Mouse (Mus musculus) neutrophil, adult 5-6 weeks (primary cell): ENCODE measurements around the gene Gckr. TPM values are rescaled to one million over a fixed set of nuclear protein-coding genes. Genes with fewer than 3 reads are reported as not detected.

Experiments used
- ATAC-seq: fragments of 151-379, 151-347 bp; 2 replicates; pipeline ENCODE4 v1.8.0; 2017; ENCODE audit warnings: mild to moderate bottlenecking, moderate TSS enrichment; ENCODE audit not compliant: insufficient number of reproducible peaks, poor library complexity, low FRiP score, severe bottlenecking; ENCODE audit errors: extremely low read depth
- total RNA-seq: library from RNA; stranded (forward); fragments of 200-1000 nt; gene quantifications from 2 replicates; pipeline ENCODE4 v1.2.3, GENCODE M21; 2017

The Gckr gene
- total RNA-seq = not detected in 2 replicates

DNA sequence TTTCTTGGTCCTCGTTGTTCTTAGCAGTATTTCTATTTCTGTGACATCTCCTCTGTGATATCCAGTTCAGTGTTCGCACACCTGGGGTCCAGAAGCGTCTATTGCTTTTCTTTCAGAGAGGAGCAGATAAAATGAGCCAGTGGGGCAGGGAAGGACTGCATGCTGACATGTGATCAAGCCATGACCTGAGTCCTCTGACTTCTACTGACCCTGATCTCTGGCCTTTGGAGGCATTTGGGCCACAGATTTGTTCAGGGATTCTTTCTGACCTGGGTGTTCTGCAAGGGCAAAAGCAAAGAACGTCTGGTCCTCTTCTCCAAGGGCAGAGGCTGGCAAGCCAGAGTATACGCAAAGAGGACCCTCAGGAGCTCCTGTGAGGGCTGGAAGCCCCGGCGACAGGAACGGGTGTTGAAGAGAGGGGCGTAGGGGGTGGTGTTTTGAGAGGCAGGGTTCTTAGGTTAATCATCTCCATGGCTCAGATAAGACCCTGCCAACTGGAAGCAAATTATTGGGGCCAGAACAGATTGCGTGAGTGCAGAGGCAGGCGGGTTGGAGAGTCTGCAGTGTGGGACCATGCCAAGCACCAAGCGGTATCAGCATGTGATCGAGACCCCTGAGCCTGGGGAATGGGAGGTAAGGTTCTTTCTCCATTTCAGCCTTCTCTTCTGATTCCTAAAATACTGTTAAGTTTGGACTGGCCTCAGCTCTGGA lies at the start of gene Gckr:
Gckr (plus strand) TSS at position 397 of the 711 bp plus-strand sequence.
- no peak for ATAC-seq

DNA sequence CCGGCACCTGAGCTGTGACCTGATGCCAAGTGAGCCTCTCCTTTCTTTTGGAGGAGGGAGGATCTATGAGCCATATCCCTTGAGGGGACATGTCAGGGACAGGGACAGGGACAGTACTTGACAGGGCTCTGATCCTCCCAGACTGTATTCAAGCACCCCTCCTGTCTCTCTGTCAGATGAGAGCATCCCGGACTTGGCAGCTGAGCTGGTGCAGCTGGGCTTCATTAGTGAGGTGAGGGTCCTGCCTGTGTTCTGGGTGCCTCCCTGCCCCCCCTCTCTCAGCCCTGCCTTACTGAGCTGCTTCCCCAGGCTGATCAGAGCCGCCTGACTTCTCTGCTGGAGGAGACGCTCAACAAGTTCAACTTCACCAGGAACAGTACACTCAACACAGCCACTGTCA lies 46.5 kb upstream of the Gckr start:
- ATAC-seq = no peak

DNA sequence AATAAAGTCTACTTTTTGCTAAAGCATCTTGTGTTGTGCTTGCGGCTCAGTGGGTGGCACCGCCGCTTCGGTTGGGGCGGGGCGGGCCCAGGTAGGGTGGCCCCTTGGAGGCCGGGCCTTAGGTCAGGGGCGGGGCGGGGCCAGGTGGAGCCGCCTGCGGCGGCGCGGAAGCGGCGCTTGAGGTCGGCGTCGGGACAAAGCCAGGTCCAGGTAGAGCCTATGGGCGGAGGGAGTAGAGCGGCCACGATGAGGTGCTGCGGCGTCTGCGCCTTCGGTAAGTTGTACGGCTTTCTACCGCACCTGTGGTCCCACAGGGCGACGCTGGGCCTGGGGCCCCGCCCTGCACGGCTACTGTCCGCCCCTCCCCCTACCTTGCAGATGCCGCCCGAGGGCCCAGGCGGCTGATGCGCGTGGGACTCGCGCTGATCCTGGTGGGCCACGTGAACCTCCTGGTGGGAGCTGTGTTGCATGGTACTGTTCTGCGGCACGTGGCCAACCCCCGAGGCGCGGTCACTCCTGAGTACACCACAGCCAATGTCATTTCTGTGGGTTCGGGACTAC lies 45.6 kb upstream of the Gckr start, which contains the start of gene Krtcap3:
Krtcap3 (plus strand) TSS at position 151 of the 561 bp plus-strand sequence.
- no peak for ATAC-seq

DNA sequence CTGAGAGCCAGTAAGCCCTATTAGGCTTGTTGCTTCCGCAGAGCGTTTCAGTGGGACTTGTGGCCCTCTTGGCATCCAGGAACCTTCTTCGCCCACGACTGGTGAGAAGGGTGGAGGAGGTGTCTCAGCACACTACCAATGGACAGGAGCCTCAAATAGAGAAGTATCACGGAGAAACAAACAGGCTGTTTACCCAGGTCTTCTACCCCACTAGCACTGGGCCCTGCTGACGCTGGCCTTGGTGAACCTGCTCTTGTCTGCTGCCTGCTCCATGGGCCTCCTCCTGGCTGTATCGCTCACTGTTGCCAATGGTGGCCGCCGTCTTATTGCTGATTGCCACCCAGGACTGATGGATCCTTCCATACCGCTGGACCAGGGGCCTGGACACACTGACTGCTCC lies 45.1 kb upstream of the Gckr start:
- no peak for ATAC-seq

GRCm38 (mm10) chr5:31252795-31253545 lies 44.3 kb upstream of the Gckr start:
- no peak for ATAC-seq

DNA sequence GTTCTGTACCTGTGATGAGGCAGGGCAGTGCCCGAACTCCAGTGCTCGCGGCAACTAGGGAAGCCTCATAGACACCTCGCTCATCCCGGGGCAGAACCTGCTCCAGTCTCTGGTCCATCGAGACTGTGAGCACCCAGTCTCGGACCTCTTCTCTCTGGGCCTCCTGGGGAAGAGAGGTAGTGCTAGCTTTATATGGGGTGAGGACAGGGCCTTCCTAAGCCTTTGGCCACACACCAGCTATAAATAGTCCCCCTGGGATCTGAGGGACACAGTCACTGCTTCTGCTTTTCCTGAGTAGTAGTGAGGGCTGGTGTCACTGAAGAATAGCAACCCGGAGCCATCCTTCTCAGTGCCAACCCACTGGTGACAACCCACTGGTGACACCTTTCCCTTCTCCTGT lies 43.4 kb upstream of the Gckr start:
- no peak for ATAC-seq

GRCm38 (mm10) chr5:31254452-31254851 lies 42.8 kb upstream of the Gckr start:
- no peak for ATAC-seq

DNA sequence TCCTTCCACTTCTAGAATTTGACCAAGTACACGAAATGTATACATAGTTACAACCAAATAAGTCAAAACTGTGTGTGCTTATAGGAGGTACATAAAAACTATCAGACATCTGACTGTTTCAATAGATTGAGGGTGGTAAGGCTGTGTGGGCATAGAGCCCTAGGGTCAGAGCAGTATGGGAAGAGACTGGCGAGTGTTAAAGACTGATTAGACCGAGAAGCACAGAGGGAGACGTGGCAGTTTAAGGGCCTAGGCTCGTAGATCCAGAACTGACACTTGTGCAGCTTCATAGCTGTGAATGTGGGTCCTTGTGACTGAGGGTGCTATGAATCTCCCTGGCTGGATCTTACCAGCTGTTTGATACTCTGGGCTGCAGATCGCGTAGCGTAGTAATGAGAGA lies 42.3 kb upstream of the Gckr start:
- no peak for ATAC-seq

- no peak for ATAC-seq
Observed at GRCm38 (mm10) chr5:31255381-31255780, 41.9 kb upstream of the Gckr start.

GRCm38 (mm10) chr5:31255971-31256370 lies 41.3 kb upstream of the Gckr start:
- no peak for ATAC-seq

DNA sequence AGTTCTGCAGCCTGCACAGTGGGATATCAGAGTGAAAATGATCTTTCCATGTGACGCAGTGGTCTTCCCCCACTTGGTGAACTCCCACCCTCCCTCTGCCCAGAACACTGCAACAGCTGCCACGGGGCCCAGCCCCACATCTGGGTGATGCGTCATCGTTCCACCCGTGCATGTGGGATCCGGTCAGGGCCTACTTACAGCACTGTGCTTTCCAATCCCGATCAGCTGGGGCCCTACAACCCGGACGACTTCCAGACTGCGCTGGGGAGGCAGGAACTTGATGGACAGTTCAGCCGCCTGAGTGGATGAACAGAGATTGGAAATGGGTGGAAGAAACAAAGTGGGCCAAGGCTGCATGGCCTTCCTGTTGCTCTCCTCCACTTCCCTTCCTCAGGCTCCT lies 39.6 kb upstream of the Gckr start:
- ATAC-seq = no peak

- ATAC-seq = no peak
Observed at GRCm38 (mm10) chr5:31266101-31266500, 31.1 kb upstream of the Gckr start.

DNA sequence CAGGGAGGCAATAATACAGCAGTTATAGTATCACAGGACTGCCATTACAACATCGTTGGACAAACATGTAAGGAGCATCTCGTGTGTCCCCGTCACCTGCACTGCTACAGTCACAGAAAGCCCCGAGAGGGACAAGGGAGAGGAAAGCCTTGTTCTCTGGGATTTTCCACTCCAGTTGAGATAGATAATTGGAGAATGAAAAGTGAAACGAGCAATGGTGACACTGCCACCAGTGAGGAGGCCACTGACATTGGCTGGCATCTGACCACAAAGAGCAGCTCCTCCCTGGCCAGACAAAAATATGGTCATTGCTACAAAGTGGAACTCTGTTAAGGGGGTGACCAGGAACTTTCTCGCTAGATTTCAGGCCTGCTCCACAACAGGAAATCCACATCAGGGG lies 29.6 kb upstream of the Gckr start:
- ATAC-seq = no peak

- no peak for ATAC-seq
Observed at GRCm38 (mm10) chr5:31273018-31273417, 24.2 kb upstream of the Gckr start.

- no peak for ATAC-seq
Observed at GRCm38 (mm10) chr5:31279245-31279988, 17.8 kb upstream of the Gckr start.

DNA sequence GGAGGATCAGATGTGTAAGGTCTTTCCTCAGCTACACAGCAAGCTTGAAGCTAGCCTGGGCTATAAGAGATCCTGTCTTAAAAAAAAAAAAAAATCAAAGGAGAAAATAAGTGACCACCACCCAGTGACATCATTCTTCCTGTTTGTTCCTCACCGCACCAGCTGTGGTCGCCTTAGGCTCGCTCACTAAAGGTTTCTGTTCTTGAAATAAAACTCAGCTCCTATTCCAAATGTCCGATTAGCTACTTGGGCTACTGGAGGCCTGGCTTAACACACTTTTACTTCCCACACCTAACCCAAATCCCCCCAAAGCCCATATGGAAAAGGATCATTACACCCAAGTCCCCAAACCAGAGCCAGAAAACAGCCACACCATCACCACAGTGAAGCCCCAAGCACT lies 9.0 kb upstream of the Gckr start:
- ATAC-seq = 0 out of 2 replicates have a peak, but pooled peaks have one; percentile 13

DNA sequence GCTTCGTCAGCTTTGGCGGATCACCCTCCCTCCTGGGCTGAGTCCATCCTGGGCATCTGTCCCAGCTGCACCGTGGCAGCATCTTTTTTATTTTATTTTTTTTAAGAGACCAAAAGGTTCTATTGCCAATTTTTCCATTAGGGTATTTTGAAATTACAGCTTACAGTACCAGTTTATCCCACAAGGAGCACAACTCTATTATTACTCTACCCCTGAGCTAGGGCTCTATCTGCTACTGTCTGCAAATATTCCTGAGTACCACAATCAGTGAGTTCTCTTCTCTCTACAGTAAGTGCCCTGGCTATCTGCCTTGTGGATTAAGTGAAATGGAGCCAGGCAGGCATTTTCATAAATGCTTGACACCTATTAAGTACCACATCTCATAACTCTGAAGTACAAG lies 8.6 kb upstream of the Gckr start:
- ATAC-seq = no peak

DNA sequence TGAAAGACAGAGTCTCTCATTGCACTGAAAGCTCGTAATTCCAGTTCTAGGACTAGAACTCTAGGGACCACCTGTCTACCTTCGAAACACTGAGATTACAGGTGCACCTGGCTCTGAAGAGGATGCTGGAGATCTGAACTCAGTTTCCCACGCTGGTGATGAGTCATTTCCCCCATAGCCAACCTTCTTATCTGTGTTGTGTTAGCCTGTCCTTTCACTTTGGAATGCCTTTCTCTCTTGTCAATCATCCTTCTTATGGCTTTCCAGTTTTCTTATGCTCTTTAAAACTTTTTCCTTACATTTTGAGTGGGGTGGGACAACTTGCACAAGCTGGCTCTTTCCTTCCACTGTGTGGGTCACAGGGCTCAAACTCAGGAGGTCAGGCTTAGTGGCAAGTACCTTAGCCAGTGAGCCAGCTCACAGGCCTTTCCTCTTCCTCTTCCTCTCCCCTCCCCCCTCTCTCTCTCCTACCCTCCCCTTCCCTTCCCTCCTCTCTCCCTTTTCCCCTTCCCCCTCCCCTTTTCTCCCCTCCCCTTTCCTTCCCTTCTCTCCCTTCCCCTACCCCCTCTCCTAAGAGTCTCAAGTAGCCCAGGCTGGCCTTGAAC lies 7.5 kb upstream of the Gckr start:
- ATAC-seq = no peak
